Mouse (Mus musculus) urinary bladder, postnatal 14 days (tissue): ENCODE results near the gene Rab34.

Experiments used
- DNase-seq: peaks from one replicate; pipeline ENCODE4 v3.0.0; 2021; ENCODE audit warnings: low spot score

Gene Rab34

DNA sequence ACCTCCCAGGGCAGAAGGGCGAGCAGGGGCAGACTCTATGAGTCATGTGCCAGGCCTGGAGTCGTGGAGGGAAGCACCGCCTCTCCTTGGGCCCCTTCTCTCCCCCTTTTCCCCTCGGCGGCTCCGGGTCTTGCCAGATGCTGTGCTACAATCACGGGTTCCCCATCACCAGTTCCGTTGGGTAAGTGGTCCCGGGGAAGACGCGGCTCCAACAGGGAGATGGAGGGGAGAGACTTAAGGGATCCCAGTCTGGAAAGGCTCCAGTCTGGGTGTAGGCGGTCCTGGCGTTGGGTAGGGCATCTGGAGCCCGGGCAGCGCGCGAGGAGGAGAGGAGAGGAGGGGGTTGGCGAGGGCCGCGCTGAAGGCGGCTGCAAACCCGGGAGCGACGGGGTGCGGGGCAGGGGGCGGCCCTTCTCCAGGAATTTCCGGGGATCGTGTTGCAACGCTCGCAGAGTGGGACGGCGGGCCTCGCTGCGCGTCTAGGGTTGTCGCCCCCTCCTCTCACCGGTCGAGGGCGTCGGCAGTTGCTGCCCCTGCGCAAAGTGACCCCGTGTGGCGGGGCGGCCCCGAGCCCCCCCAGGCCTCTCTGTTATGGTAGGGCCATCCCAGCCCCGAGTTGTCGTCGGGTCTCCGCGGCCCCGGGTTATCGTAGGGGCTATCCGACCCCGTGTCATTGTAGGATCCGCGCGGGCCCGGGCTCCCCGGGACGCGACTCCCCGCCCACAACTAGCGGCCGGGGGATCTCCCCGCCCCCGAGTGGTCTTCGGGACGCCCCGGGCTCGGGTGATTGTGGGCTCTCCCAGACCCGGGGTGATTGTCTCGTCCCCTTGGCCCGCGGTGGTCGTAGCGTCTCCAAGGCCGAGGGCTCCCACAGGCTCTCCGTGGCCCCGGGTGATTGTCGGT, at the start of gene Rab34:
Gene Rab34 (plus strand): TSS at position 100 of the 903 bp plus-strand sequence.
- peak; percentile 81 for DNase-seq

DNA sequence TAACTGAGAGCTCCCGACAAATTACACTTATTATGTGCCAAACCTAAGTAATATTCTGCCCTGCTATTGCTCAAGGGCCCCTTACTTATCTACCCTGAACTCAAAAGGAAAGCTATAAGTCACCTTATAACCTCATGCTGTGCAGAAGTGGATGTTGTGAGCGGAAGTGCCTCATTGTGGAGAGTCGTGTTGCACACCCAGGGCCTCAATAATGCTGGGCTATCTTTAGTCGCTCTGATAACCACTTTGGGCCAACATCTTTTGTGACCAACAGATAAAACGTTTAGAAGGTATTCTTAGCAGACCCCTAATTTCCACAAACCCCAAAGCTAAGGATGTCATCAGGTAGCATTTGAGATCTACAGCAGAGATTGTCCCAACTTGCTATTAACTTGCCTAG, 47.6 kb upstream of the Rab34 start:
- no peak for DNase-seq

DNA sequence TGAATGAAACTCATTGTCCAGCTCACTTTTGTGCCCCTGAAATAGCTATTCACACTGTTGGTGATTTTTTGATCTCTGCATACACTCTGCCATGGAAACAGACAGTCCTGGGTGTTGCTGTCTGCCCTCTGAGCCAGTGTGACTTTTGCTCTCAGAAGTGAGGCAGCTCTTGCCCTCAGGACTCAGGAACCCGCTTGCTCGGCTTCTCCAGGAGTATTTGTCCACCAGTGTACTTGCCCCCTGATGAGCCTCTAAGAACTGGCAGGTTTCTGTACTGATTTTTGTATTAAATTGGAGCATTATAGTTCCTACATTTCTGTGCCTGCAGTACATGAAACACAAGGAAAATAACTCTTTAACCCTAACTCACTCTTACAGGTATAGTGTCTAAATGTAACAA, 44.7 kb upstream of the Rab34 start:
- DNase-seq, result no peak

DNA sequence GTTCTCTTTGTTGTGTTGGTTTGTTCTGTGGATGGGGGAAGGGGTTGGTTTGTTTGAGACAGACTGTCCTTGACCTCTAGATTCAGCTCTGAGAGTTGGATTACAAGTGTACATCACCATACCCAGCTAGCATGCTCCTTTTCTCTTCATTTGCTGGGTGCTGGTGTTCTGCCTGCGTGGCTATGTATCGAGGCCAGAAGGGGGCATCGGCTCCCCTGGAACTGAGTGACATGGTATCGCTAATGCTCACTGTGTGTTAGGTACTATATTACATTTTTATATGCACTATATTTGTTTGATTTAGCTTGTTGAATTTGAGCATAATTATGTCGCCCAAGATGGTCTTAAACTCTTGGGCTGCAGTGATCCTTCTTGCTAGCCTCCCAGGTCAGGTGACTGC, 42.1 kb upstream of the Rab34 start:
- DNase-seq, result no peak

DNA sequence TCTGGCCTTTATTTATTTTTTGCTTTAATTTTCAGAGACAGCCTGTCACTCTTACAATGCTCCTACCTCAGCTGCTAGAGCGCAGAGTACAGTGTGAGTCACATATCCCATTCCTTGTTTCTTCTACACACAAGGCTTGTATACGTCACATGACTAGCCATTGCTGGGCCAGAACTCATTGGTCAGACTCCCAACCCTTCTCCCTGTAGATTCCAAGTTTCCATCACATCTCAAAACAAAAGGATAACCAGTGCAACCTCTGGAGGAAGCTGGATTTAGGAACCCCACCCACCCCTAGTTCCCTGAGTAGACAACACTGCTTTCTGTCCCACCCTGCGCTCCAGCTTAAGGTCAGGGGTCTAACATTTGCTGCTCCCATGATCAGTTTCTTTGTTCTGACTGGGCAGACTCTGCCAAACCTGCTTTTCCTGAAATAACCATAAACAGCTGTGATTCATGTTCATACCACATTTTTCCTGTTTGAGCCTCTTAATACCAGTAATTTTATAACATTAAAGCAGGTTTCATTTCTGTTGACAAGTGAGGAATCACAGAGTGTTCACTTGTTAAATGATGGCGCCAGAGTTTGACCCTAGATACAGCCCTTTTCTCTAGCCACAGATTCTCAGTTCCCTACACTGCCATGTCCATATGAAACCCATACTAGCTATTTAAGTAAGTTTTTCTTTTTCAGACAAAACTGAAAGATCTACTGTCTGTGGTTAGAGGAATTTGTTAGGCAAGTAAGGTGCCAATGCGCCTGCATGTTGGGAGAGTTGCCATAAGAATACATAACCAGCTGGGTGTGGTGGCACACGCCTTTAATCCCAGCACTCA, 41.3 kb upstream of the Rab34 start:
- no peak for DNase-seq

DNA sequence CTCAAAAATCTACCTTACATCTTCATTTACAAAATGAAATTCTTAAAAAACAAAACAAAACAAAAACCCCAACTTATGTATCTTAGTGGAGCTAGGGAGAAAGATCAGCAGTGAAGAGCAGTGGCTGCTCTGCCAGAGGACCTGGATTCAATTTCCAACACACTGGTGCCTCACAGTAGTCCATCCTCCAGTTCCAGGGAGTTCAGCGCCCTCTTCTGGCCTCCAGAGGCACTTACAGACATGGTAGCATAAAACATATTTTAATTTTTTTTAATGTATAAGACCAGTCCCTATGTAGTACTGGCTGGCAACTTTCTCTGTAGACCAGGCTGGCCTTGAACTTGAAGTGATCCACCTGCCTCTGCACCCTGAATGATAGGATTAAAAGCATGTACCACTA, 37.1 kb upstream of the Rab34 start:
- no peak for DNase-seq

DNA sequence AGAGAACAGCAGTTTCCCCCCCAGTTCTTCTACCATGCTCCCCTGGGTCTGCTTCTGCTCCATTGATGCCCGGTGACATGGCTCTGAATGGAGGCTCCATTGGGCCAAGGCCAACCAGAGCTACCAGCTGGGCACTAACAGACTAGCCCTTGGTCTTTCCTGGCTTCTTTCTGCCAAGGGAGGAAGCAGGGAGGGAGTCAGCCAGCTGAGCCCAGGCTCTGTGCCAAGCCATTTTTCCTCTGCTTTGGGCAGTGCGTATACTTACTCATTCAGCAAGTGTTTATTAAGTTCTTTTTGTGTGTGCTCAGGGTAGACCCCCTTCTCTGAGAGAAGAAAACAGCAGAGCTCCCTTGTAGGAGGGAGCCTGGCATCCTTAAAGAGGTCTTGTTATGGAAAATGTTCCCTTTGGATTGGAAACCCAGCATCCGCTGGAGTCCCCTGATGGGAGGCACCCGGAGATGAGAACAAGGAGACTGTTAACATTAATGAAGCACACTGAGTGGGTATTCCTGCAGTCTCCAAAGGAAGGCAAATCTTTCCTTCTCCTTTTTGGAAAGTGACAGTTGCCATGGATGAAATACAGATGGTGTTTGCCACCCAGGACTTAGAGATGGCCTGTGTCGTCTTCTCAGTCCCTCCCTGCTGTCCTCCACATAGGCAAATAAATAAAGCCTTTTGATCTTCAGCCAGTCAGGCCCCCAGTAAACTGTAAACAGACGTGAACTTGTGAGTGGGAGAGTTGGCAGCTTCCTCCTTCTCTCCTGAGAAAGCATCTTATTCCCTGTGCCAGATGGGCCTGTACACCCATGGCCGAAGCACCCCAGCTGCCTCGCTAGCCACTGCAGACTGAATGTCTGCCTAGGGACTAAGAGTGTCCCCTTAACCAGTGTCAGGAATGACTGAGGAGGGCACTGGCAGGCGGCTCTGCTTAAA, 35.7 kb upstream of the Rab34 start:
- DNase-seq, result peak; percentile 54

DNA sequence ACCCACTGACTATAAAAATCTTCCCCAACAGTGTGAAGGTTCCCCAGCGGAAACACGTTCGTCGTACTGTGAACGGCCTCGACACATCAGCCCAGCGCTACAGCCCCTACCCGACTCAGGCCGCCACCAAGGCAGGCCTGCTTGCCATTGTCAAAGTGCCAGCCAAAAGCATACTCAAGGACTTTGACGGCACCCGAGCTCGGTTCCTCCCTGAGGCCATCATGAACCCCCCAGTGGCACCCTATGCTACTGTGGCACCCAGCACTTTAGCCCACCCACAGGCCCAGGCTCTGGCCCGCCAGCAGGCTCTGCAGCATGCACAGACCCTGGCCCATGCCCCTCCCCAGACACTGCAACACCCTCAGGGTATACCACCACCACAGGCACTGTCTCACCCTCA, 34.5 kb upstream of the Rab34 start:
- DNase-seq, result no peak

DNA sequence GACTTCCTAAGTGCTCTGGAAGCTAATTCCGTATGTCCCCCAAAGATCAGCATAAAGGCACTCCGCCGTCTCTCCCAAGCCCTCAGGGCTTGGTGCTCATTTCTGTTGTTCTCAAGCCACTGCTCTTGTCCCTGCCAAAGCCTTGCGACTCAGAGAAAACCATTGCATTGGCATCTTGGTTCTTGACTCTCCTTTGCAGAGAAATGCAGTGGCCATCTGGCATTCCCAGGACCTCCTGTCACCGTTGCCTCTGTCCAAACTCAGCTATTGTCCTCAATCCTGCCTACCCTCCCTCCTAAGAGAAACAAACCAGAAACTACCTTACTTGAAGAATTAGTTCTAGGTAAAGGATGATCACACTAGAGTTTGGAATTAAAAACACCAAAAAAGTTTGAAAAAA, 32.6 kb upstream of the Rab34 start:
- no peak for DNase-seq

DNA sequence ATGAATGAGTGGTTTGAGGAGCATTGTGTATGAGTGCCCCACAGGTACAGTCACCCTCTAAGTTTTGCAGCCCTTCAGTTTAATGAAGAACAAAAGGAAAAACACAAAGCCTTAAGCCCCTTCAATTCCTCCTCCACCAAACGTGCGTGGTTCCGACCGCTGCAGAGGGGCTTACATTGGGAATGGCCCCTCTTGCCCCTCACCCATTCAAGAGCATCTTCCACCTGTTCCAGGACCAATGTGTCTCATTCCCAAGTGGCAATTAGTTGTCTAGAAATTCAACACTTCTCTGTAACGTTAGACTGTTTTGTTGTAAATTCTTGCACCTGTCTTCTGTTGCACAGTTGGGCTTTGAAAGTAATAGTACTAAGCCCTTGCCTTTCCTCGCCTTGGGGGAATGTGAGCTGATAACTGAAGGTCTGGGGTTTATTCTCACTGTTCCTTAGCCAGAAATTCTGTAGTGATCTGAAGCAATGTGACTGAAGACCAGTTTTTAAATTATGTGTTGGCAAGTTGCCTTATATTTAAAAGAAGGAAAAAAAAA, 32.0 kb upstream of the Rab34 start:
- DNase-seq, result no peak

DNA sequence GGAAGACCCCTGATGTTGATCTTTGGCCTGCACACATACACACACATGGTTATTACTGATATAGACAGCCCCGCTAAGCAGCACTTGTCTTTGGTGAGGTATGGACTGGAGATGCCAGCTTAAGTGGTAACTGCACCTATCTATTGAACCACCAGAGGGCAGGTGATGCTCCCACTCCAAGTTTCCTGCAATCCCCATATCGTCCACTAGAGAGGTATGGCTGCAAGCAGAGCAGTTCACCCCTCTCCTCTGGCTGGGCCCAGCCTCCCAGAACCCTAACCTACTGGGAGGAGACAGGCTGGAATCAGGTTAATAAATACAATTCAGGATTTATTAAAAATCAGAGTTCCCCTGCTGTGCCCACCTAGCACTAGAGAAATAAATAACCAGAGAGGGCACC, 29.1 kb upstream of the Rab34 start:
- peak; percentile 82 for DNase-seq

DNA sequence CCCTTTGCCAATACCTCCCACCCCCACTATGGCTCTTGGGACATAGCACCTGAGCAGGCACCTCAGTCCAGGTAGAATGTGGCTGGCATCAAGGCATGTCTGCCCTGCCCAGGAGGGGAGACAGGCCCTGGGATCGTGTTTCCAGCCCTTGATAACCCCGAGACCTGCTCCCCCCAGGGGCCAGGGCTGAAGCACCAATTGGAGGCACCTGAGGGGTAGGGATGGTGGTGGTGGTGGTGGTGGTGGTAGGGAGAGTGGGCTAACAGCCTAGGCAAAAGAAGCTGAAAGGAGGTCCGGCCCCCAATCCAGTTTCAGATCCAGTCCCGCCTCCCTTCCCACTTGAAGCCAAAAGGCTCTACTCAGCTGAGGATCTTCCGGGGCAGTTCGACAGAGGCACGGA, 28.7 kb upstream of the Rab34 start:
- DNase-seq, result no peak

DNA sequence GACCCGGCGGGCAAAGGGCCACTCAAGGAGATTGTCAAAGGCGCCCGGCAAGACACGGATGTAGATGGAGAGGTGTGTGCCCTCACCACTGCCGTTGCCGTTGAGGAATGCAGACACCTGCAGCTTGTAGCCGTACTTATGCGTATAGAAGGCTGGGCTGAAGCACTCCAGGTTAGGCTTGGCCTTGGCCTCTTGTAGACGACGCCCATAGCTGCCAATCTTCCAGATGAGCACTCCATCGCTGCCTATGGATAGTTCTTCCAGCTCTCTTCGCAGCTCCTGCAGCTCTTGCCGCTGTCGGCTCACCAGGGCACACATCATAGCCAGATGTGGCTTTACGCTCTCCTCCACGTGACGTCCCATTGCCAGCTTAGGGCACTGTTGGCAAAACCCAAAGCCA, 28.1 kb upstream of the Rab34 start:
- no peak for DNase-seq

DNA sequence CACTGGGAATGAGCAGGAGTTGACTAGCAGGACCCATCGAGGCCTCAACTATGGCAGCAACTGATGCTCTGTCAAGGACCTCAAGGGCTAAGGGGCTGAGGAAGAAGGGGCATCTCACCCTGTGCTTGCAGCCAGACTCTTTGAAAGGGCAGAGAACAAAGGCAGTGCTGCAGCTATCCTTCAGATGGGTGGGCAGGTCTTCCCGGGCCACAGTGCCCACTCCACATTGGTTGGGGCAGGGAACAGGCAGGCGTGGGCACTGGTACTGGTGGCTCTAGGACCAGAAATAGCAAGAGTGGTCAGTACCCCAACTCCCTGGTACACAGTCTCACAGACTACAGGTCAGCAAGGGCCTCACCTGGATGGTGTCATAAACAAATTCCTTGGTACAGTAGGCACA, 27.6 kb upstream of the Rab34 start:
- no peak for DNase-seq

DNA sequence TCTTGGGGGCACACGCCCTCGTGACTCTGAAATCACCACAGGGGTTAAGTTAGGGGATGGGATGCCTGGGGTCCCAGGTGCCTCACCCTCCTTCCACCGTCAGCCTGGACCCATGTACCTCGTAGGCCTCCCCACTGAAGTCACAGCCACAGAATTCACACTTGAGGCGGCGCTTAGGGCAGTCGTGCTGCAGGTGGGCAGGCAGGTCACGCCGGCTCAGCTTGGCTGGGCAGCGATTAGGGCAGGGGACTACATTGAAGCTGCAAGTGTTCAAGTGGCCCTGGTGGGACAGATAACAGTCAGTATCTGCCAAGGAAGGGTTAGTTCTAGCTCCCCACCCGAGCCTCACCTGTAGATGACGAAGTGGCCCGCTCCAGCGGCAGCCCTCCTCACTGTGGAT, 27.1 kb upstream of the Rab34 start:
- DNase-seq, result no peak

DNA sequence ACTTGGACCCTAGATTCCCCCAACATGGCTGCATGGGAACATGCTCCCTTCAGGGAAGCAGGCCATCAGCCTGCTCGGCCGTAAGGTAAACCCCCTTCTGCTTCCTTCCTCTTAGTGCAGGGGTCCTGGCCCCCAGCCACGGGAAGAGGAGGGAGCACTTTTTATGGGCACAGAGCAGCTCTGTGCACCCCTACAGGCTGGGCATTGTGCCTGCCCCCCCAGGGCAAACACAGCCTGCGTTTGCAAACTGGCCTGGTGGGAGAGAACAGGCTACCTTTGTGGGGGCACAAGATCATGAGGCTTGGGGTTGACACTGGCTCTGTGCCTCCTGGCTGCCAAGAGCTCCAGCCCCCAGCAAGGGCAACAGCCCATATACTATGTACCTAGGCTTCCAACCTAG, 26.3 kb upstream of the Rab34 start:
- no peak for DNase-seq

DNA sequence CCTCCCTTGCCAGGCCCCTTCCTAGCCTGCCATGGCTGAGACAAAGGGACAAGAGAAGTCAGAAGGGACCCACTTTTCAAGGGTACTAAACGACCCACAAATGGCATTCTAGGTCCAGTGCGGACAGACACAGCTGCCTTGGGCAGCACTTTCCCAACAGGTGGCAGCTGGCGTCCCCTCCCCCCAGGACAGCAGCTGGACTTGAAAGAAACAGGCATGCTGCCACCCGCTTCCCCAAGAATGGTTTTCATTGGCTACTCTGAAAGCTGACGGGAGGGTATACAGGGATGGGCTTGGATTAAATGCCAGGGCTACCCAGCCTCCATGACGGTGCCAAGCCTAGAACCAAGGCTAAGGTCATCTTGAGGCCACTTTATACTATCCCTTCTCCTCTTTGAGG, 25.7 kb upstream of the Rab34 start:
- DNase-seq, result no peak

DNA sequence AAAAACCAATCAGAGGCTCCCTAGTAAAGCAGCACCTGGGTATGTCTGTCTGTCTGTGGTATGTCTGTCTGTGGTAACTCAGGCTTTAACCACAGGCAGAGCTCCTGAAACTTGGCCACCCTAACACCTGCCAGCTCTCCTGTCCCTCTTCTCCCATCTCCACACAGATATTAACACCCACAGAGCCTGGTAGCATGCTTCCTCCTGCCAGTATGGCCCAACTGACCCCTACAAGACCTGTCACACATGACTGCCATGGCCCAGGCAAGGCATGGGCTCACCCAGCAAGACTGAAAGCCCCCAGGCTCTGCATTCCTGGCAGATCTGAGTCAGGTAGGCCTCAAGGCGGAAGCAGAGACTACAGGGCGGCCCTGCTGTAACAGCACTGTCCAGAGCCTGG, 25.2 kb upstream of the Rab34 start:
- no peak for DNase-seq

DNA sequence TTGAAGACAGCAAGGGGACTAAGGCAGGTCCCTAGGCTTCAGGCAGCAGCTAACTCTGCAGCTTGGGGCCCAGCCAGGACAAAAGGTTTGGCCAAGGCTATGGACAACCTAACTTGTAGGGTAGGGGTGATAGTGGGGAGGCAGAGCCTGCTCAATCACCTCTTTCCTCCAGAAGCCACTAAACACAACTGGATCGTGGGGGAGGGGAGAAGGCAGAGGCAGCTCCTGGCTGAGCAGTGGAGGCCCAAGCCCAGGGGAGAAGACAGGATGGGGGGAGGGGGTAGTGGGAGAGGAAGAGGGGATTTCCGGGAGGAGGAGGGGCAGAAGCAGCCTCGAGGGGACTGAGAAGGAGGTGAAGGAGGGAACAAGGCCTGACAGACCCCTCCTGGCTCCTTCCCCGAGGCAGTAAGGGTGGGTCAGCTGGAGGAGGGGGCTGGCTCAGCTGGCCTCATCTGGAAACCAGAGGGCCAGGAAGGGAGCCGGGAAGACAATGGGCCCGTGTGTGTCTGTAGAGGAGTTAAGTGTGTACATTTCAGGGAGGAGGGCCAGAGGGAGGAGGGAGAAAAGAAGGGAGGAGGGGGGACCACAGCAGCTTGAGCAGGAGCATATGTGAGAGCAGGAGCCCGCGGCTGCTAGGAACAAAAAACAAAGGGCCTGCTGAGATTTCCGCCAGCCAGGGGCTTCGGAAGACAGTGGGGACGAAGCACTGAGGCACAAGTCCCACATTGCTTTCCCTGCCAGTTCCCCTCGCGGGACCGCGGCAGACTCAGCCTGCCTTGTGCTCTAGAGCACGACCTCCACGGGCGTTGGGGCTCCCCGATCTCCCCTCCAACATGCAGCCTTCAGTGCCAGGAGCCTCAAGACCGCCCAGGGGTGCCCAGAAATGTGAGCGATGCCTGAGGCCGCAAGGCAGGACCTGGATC, 24.3 kb upstream of the Rab34 start:
- peak; percentile 62 for DNase-seq

DNA sequence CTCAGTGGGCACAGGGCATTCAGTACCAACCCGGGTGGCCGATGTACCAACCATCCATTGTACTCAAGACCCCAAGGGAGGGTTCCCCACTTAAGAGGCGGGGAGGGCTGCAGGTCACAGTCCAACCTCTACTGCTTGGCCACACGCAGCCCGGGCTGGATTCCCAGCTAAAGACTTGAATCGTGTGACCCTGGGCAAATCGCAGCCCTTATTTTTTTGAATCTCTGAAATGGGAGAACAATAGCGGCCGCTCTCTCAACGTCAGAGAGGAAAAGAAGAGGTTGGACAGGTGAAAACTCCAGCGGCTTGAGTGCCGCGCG, 23.7 kb upstream of the Rab34 start:
- no peak for DNase-seq
